In the genomic region with DNA sequence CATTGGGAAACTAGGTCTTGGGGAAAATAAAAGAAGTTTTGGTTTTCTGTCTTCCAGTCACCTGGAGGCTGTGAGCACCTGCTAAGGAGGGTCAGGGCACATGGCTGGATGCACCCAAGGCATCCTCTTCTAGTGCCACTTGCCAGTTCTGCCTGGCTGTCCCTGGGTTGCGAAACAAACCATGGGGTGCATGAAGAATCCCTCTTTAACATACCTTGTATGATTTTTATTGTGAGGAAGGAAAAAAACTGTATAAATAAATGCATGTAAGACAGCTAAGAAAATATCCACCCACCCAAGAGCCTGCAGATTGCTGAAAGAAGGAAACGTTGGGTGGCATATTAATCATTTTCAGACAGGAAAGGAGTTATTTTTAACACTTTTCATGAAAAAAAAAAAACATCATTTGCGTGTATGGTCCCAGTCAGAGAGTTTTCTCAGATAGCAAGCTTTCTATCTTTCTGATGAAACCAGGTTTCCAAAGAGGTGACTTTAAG, we compare ENCODE assay signal across 11 mouse cellular contexts.
DNase-seq lines count a peak whose midpoint lies in the region; ATAC-seq lines count a peak whose summit lies in the region.
"Had no signal": no experiment of that assay in that cellular context is flagged by ENCODE, and none has a peak within 500 bp of the region (broad histone marks: within the 10 kb centered on the region; RNA-seq: fewer than 3 reads in every experiment).

No protein-coding gene starts in this region.

- H3K9ac ChIP-seq in heart, embryonic 14.5 days (ENCODE audit: low read length), result no peak overlapping the region
- peak overlapping the region; percentile 56 for H3K9ac ChIP-seq in forebrain, embryonic 15.5 days (replicated peaks)
- H3K9ac ChIP-seq in midbrain, embryonic 12.5 days (replicated peaks), result peak overlapping the region; percentile 48; the same call in 1 of the 2 replicates
- H3K9ac ChIP-seq: liver, postnatal 0 days; stomach, embryonic 15.5 days had no signal

- WGBS in heart, embryonic 14.5 days, result 73% methylated on average over 3 of the region's 3 CpGs
- WGBS in forebrain, embryonic 15.5 days, result 57% methylated on average over 3 of the region's 3 CpGs
- 84% methylated on average over 3 of the region's 3 CpGs for WGBS in midbrain, embryonic 12.5 days

- no peak for DNase-seq in heart, adult 11 months
- peak; percentile 57 for DNase-seq in brain, adult 2 months (ENCODE audit: low read depth, low spot score)
- DNase-seq in ovary, adult 18-20 months (ENCODE audit: low spot score), result no peak
- DNase-seq in left cerebral cortex, postnatal 10 days (ENCODE audit: extremely low spot score in 1 of 2, low spot score in 2 of 2), result no peak
- DNase-seq in ovary, postnatal 10 days (ENCODE audit: low spot score), result no peak
- DNase-seq: liver, postnatal 0 days had no signal

- H3K36me3 ChIP-seq in heart, embryonic 14.5 days (ENCODE audit: control insufficient read depth, insufficient read depth, low read length), result no peaks in the 10 kb centered on the region
- no peaks in the 10 kb centered on the region for H3K36me3 ChIP-seq in forebrain, embryonic 15.5 days
- no peaks in the 10 kb centered on the region for H3K36me3 ChIP-seq in midbrain, embryonic 12.5 days
- H3K36me3 ChIP-seq: stomach, embryonic 15.5 days had no signal

- no peaks in the 10 kb centered on the region for H3K9me3 ChIP-seq in heart, embryonic 14.5 days (ENCODE audit: control insufficient read depth, low read length)
- H3K9me3 ChIP-seq in forebrain, embryonic 15.5 days, result no peaks in the 10 kb centered on the region
- no peaks in the 10 kb centered on the region for H3K9me3 ChIP-seq in midbrain, embryonic 12.5 days
- H3K9me3 ChIP-seq: stomach, embryonic 15.5 days had no signal

- H3K27ac ChIP-seq in heart, embryonic 14.5 days (replicated peaks in 1 of 2; ENCODE audit: control insufficient read depth in 1 of 2, insufficient read depth in 1 of 2, low read depth in 2 of 2, low read length in 2 of 2), result no peak overlapping the region
- H3K27ac ChIP-seq in forebrain, embryonic 15.5 days (replicated peaks), result peak overlapping the region; percentile 87
- no peak overlapping the region for H3K27ac ChIP-seq in midbrain, embryonic 12.5 days (replicated peaks)
- H3K27ac ChIP-seq: stomach, embryonic 15.5 days had no signal

- H3K4me2 ChIP-seq in heart, embryonic 14.5 days (ENCODE audit: low read length), result peak overlapping the region; percentile 64; the same call in 1 of the 2 replicates
- peak overlapping the region; percentile 60 for H3K4me2 ChIP-seq in forebrain, embryonic 15.5 days (replicated peaks)
- peak overlapping the region; percentile 62 for H3K4me2 ChIP-seq in midbrain, embryonic 12.5 days (replicated peaks)

- H3K27me3 ChIP-seq in heart, embryonic 14.5 days (ENCODE audit: control insufficient read depth, insufficient read depth, low read length), result peaks cover 38% of the 10 kb centered on the region
- H3K27me3 ChIP-seq in forebrain, embryonic 15.5 days, result no peaks in the 10 kb centered on the region
- peaks cover 50% of the 10 kb centered on the region for H3K27me3 ChIP-seq in midbrain, embryonic 12.5 days

- no peak overlapping the region for H3K4me3 ChIP-seq in heart, embryonic 14.5 days (ENCODE audit: control insufficient read depth in 1 of 2, insufficient read depth in 1 of 2, low read depth in 1 of 2, low read length in 2 of 2)
- peak overlapping the region; percentile 46 for H3K4me3 ChIP-seq in forebrain, embryonic 15.5 days
- 0 out of 2 replicates have a peak overlapping the region, but pooled peaks have one; percentile 38 for H3K4me3 ChIP-seq in midbrain, embryonic 12.5 days

- intact Hi-C loops in left cerebral cortex, postnatal 10 days (cut with DNase I), result loop anchor here (5.0 kb wide), 1 partner anchor 94 kb away; no protein-coding TSS in a partner anchor

- ATAC-seq in heart, embryonic 14.5 days (ENCODE audit: insufficient number of reproducible peaks, insufficient read depth, low FRiP score, low read depth), result no peak
- ATAC-seq in forebrain, embryonic 15.5 days (replicated peaks), result no peak
- ATAC-seq in midbrain, embryonic 12.5 days (ENCODE audit: low FRiP score, low read depth), result no peak
- ATAC-seq: CD4-positive, CD25-positive, alpha-beta regulatory T cell, adult 4 months; liver, postnatal 0 days had no signal

- peaks cover 2 to 5% of the 10 kb centered on the region in 2 experiments; a peak in 1 of 4 replicates for H3K4me1 ChIP-seq in heart, embryonic 14.5 days (ENCODE audit: control insufficient read depth in 2 of 2, insufficient read depth in 2 of 2, low read length in 2 of 2)
- peaks cover 36% of the 10 kb centered on the region for H3K4me1 ChIP-seq in forebrain, embryonic 15.5 days
- peaks cover 14% of the 10 kb centered on the region for H3K4me1 ChIP-seq in midbrain, embryonic 12.5 days

Comparison
In these comparisons a context has a peak if more than half of its experiments do, and no peak if none do; other contexts are left out.
1. H3K4me3 ChIP-seq: peak in forebrain, embryonic 15.5 days (single experiment) and midbrain, embryonic 12.5 days (single experiment); none in heart, embryonic 14.5 days (0 of 2).
2. Peak in every context shown above with its lines, with median percentiles within 50 percentile points of each other: H3K4me2 ChIP-seq.